In the genomic region with DNA sequence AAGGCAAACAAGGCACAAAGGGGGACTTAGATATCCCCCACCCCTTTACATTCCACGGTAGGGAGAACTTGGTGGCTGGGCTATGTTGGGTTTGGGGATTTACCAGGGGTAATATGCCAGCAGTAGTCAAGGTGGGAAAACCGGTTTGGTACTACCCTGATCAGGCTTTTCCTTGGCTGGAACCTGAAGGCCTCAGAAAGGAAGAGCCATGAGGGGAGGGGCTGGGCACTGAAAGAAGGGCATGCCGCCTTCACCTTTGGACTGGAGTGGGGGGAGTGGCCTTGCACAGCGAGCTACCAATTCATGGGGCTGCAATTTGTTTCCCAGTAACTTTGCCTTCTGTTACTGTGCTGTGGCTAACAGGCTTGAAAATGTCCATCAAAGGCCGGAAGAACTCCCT, we compare ENCODE assay signal across 10 mouse cellular contexts. TPM values are rescaled to one million over a fixed set of nuclear protein-coding genes. Genes with fewer than 3 reads are reported as not detected.
DNase-seq lines count a peak whose midpoint lies in the region; ATAC-seq lines count a peak whose summit lies in the region.
"Had no signal": no experiment of that assay in that cellular context is flagged by ENCODE, and none has a peak within 500 bp of the region (broad histone marks: within the 10 kb centered on the region; RNA-seq: fewer than 3 reads in every experiment).

No protein-coding gene starts in this region.

- no peak overlapping the region for H3K9ac ChIP-seq in hindbrain, embryonic 11.5 days (ENCODE audit: low read depth, low read length)
- H3K9ac ChIP-seq in neural tube, embryonic 13.5 days: peak overlapping the region; percentile 92

- peak overlapping the region; percentile 19; the same call in 1 of the 2 replicates for H3K4me3 ChIP-seq in hindbrain, embryonic 10.5 days
- H3K4me3 ChIP-seq in hindbrain, embryonic 11.5 days (ENCODE audit: low read depth, low read length): no peak overlapping the region
- H3K4me3 ChIP-seq in neural tube, embryonic 13.5 days: peak overlapping the region; percentile 93; the same call in 1 of the 2 replicates
- H3K4me3 ChIP-seq: left cerebral cortex, adult 2 months had no signal

- H3K9me3 ChIP-seq in hindbrain, embryonic 10.5 days: no peaks in the 10 kb centered on the region
- H3K9me3 ChIP-seq in hindbrain, embryonic 11.5 days (ENCODE audit: control insufficient read depth, low read length): no peaks in the 10 kb centered on the region
- no peaks in the 10 kb centered on the region for H3K9me3 ChIP-seq in neural tube, embryonic 13.5 days

- DNase-seq in hindbrain, embryonic 10.5 days (ENCODE audit: low spot score): no peak
- DNase-seq in hindbrain, embryonic 11.5 days (ENCODE audit: low spot score): no peak
- peak; percentile 88 for DNase-seq in fat pad, adult 2 months (ENCODE audit: extremely low read depth, low read depth, low spot score)
- DNase-seq in kidney, postnatal 36 days: peak; percentile 86 to 92
- DNase-seq in layer of hippocampus, postnatal 14 days (ENCODE audit: low spot score in 2 of 2): no peak
- DNase-seq in frontal cortex, postnatal 25 days (ENCODE audit: low spot score in 2 of 2): no peak
- DNase-seq in thymus, postnatal 14 days: no peak
- DNase-seq: thymus, adult 2 months had no signal

- peaks cover 40% of the 10 kb centered on the region for H3K36me3 ChIP-seq in hindbrain, embryonic 10.5 days
- H3K36me3 ChIP-seq in hindbrain, embryonic 11.5 days (ENCODE audit: control insufficient read depth, insufficient read depth, low read length): no peaks in the 10 kb centered on the region
- peaks cover 8% of the 10 kb centered on the region for H3K36me3 ChIP-seq in neural tube, embryonic 13.5 days

- 64% methylated on average over 5 of the region's 5 CpGs for WGBS in hindbrain, embryonic 10.5 days
- WGBS in hindbrain, embryonic 11.5 days: 66% methylated on average over 5 of the region's 5 CpGs
- WGBS in neural tube, embryonic 13.5 days: 57% methylated on average over 5 of the region's 5 CpGs

- H3K27ac ChIP-seq in hindbrain, embryonic 10.5 days: no peak overlapping the region
- H3K27ac ChIP-seq in hindbrain, embryonic 11.5 days (ENCODE audit: low read depth, low read length): no peak overlapping the region
- H3K27ac ChIP-seq in neural tube, embryonic 13.5 days (replicated peaks): 0 out of 2 replicates have a peak overlapping the region, but pooled peaks have one; percentile 18
- H3K27ac ChIP-seq: left cerebral cortex, adult 2 months had no signal

- peaks cover 60% of the 10 kb centered on the region for H3K4me1 ChIP-seq in hindbrain, embryonic 10.5 days (replicated peaks)
- H3K4me1 ChIP-seq in hindbrain, embryonic 11.5 days (replicated peaks; ENCODE audit: control insufficient read depth, insufficient read depth, low read length): peaks cover 19% of the 10 kb centered on the region
- peaks cover 62% of the 10 kb centered on the region for H3K4me1 ChIP-seq in neural tube, embryonic 13.5 days (replicated peaks)

- H3K4me2 ChIP-seq in hindbrain, embryonic 11.5 days (replicated peaks; ENCODE audit: low read depth, low read length): no peak overlapping the region
- H3K4me2 ChIP-seq in neural tube, embryonic 13.5 days: peak overlapping the region; percentile 87

- no peak for ATAC-seq in hindbrain, embryonic 11.5 days (ENCODE audit: low FRiP score)
- ATAC-seq in neural tube, embryonic 13.5 days (ENCODE audit: low read depth): no peak

- peaks cover 27% of the 10 kb centered on the region for H3K27me3 ChIP-seq in hindbrain, embryonic 10.5 days (ENCODE audit: insufficient read depth, poor library complexity, severe bottlenecking)
- peaks cover 20% of the 10 kb centered on the region for H3K27me3 ChIP-seq in hindbrain, embryonic 11.5 days (ENCODE audit: control insufficient read depth, insufficient read depth, low read length)
- H3K27me3 ChIP-seq in neural tube, embryonic 13.5 days: peaks cover 23% of the 10 kb centered on the region

RNA-seq across cellular contexts. Expression of gene Cenpb, which starts 3.4 kb away (rescaled TPM):
- polyA plus RNA-seq in hindbrain, embryonic 10.5 days (2016; fragmentation: Nextera tagmentation; extraction: Ambion mirVana): 9.7 and 12.8 TPM in 2 replicates
- polyA plus RNA-seq in hindbrain, embryonic 11.5 days (2014; fragmentation: Nextera tagmentation; extraction: Ambion mirVana): 8.8 and 9.0 TPM in 2 replicates
- 12.6 and 12.7 TPM in 2 replicates for polyA plus RNA-seq in neural tube, embryonic 13.5 days (2015; fragmentation: Nextera tagmentation; extraction: Ambion mirVana)
- 100 to 1,000 TPM; 102 to 109 TPM for total RNA-seq in layer of hippocampus, postnatal 14 days (2021)

RNA-seq across cellular contexts. Expression of gene Cdc25b, which starts 10.3 kb away (rescaled TPM):
- polyA plus RNA-seq in hindbrain, embryonic 10.5 days (2016; fragmentation: Nextera tagmentation; extraction: Ambion mirVana): 99.7 and 116 TPM in 2 replicates
- polyA plus RNA-seq in hindbrain, embryonic 11.5 days (2014; fragmentation: Nextera tagmentation; extraction: Ambion mirVana): 102 and 106 TPM in 2 replicates
- 32.5 and 40.3 TPM in 2 replicates for polyA plus RNA-seq in neural tube, embryonic 13.5 days (2015; fragmentation: Nextera tagmentation; extraction: Ambion mirVana)
- 10 to 100 TPM; 17.3 to 20.8 TPM for total RNA-seq in layer of hippocampus, postnatal 14 days (2021)

RNA-seq across cellular contexts. Expression of gene Spef1, which starts 10.6 kb away (rescaled TPM):
- 5.2 and 5.4 TPM in 2 replicates for polyA plus RNA-seq in hindbrain, embryonic 10.5 days (2016; fragmentation: Nextera tagmentation; extraction: Ambion mirVana)
- polyA plus RNA-seq in hindbrain, embryonic 11.5 days (2014; fragmentation: Nextera tagmentation; extraction: Ambion mirVana): 7.7 and 9.4 TPM in 2 replicates
- 6.9 and 7.9 TPM in 2 replicates for polyA plus RNA-seq in neural tube, embryonic 13.5 days (2015; fragmentation: Nextera tagmentation; extraction: Ambion mirVana)
- 10 to 100 TPM; 16.2 to 18.0 TPM for total RNA-seq in layer of hippocampus, postnatal 14 days (2021)

RNA-seq across cellular contexts. Expression of gene 1700037H04Rik, which starts 16.6 kb away (rescaled TPM):
- polyA plus RNA-seq in hindbrain, embryonic 10.5 days (2016; fragmentation: Nextera tagmentation; extraction: Ambion mirVana): 138 and 142 TPM in 2 replicates
- 122 and 123 TPM in 2 replicates for polyA plus RNA-seq in hindbrain, embryonic 11.5 days (2014; fragmentation: Nextera tagmentation; extraction: Ambion mirVana)
- 88.3 and 99.0 TPM in 2 replicates for polyA plus RNA-seq in neural tube, embryonic 13.5 days (2015; fragmentation: Nextera tagmentation; extraction: Ambion mirVana)
- total RNA-seq in layer of hippocampus, postnatal 14 days (2021): 10 to 100 TPM; 64.5 to 64.6 TPM

RNA-seq across cellular contexts. Expression of gene Ap5s1, which starts 30.4 kb away (rescaled TPM):
- 27.2 and 32.7 TPM in 2 replicates for polyA plus RNA-seq in hindbrain, embryonic 10.5 days (2016; fragmentation: Nextera tagmentation; extraction: Ambion mirVana)
- 23.9 and 25.2 TPM in 2 replicates for polyA plus RNA-seq in hindbrain, embryonic 11.5 days (2014; fragmentation: Nextera tagmentation; extraction: Ambion mirVana)
- 30.9 and 39.7 TPM in 2 replicates for polyA plus RNA-seq in neural tube, embryonic 13.5 days (2015; fragmentation: Nextera tagmentation; extraction: Ambion mirVana)
- total RNA-seq in layer of hippocampus, postnatal 14 days (2021): 10 to 100 TPM; 25.4 to 26.2 TPM

Comparison
In these comparisons a context has a peak if more than half of its experiments do, and no peak if none do; other contexts are left out.
1. DNase-seq: peak in fat pad, adult 2 months (single experiment) and kidney, postnatal 36 days (2 of 2); none in hindbrain, embryonic 10.5 days (single experiment), hindbrain, embryonic 11.5 days (single experiment), layer of hippocampus, postnatal 14 days (0 of 2), frontal cortex, postnatal 25 days (0 of 2) and thymus, postnatal 14 days (single experiment).